Mouse (Mus musculus): ENCODE results near the gene Hoxd8. TPM values are rescaled to one million over a fixed set of nuclear protein-coding genes. Genes with fewer than 3 reads are reported as not detected.
A peak's percentile ranks its signal among the peaks of the same experiment; 100 is the strongest.

Hoxd8 gene
- polyA plus RNA-seq, 1 experiment from 2014 or later: 0.29 TPM

- no peaks in the 10 kb centered on the region for H3K36me3 ChIP-seq (ENCODE audit: insufficient read depth)
- H3K9me3 ChIP-seq (ENCODE audit: low read depth, low read length): no peaks in the 10 kb centered on the region
- H3K27me3 ChIP-seq (ENCODE audit: insufficient read depth, low read length): peaks cover 100% of the 10 kb centered on the region
- WGBS: 35% methylated on average over 5 of the region's 5 CpGs
- H3K27ac ChIP-seq (ENCODE audit: low read depth): no peak overlapping the region
- H3K4me1 ChIP-seq (ENCODE audit: insufficient read depth): no peaks in the 10 kb centered on the region
- no peak for TF ChIP-seq CTCF (IDR thresholded peaks at IDR 0.05; ENCODE audit: low read depth)
- H3K4me3 ChIP-seq (ENCODE audit: low read depth, low read length): no peak overlapping the region
- DNase-seq: no peak
- H3K9ac ChIP-seq: no peak overlapping the region
- H3K4me2 ChIP-seq: no peak overlapping the region
- ATAC-seq (ENCODE audit: insufficient read depth): no peak
Observed at GRCm38 (mm10) chr2:74750731-74751250, 46.4 kb downstream of the Hoxd8 start.

GRCm38 (mm10) chr2:74751861-74752260 lies 47.4 kb downstream of the Hoxd8 start:
- H3K4me2 ChIP-seq: no peak overlapping the region
- H3K4me3 ChIP-seq (ENCODE audit: low read depth, low read length): no peak overlapping the region
- H3K9me3 ChIP-seq (ENCODE audit: low read depth, low read length): no peaks in the 10 kb centered on the region
- no peaks in the 10 kb centered on the region for H3K36me3 ChIP-seq (ENCODE audit: insufficient read depth)
- H3K4me1 ChIP-seq (ENCODE audit: insufficient read depth): no peaks in the 10 kb centered on the region
- no peak overlapping the region for H3K27ac ChIP-seq (ENCODE audit: low read depth)
- ATAC-seq (ENCODE audit: insufficient read depth): no peak
- 76% methylated on average over 1 of the region's 1 CpGs for WGBS
- DNase-seq: no peak
- TF ChIP-seq CTCF (IDR thresholded peaks at IDR 0.05; ENCODE audit: low read depth): no peak
- H3K27me3 ChIP-seq (ENCODE audit: insufficient read depth, low read length): peaks cover 94% of the 10 kb centered on the region
- H3K9ac ChIP-seq: no peak overlapping the region

- Histone ChIP-seq H3K4me3 (ENCODE audit: low read depth, low read length) (peak overlapping the region; percentile 29), H3K36me3 (ENCODE audit: insufficient read depth) (no peaks in the 10 kb centered on the region), H3K9ac (peak overlapping the region; percentile 32; the same call in 1 of the 2 replicates), H3K9me3 (ENCODE audit: low read depth, low read length) (no peaks in the 10 kb centered on the region), H3K27me3 (ENCODE audit: insufficient read depth, low read length) (peaks cover 94% of the 10 kb centered on the region), H3K4me2 (peak overlapping the region; percentile 56), H3K4me1 (ENCODE audit: insufficient read depth) (no peaks in the 10 kb centered on the region), H3K27ac (ENCODE audit: low read depth) (no peak overlapping the region)
- DNase-seq (no peak), ATAC-seq (ENCODE audit: insufficient read depth) (no peak)
- TF ChIP-seq CTCF (IDR thresholded peaks at IDR 0.05; ENCODE audit: low read depth): no peak
- 5% methylated on average over 45 of the region's 45 CpGs for WGBS
Observed at GRCm38 (mm10) chr2:74752431-74753174, 48.2 kb downstream of the Hoxd8 start.

- no peak for TF ChIP-seq CTCF (IDR thresholded peaks at IDR 0.05; ENCODE audit: low read depth)
- H3K36me3 ChIP-seq (ENCODE audit: insufficient read depth): no peaks in the 10 kb centered on the region
- ATAC-seq (ENCODE audit: insufficient read depth): no peak
- no peak overlapping the region for H3K27ac ChIP-seq (ENCODE audit: low read depth)
- H3K27me3 ChIP-seq (ENCODE audit: insufficient read depth, low read length): peaks cover 94% of the 10 kb centered on the region
- H3K4me1 ChIP-seq (ENCODE audit: insufficient read depth): no peaks in the 10 kb centered on the region
- 1% methylated on average over 22 of the region's 25 CpGs for WGBS
- H3K9ac ChIP-seq: peak overlapping the region; percentile 32; the same call in 1 of the 2 replicates
- H3K4me2 ChIP-seq: peak overlapping the region; percentile 56
- peak overlapping the region; percentile 29 for H3K4me3 ChIP-seq (ENCODE audit: low read depth, low read length)
- no peak for DNase-seq
- no peaks in the 10 kb centered on the region for H3K9me3 ChIP-seq (ENCODE audit: low read depth, low read length)
Observed at GRCm38 (mm10) chr2:74753175-74753523, 48.7 kb downstream of the Hoxd8 start.

GRCm38 (mm10) chr2:74753711-74754110 lies 49.3 kb downstream of the Hoxd8 start:
- 27% methylated on average over 5 of the region's 5 CpGs for WGBS
- Histone ChIP-seq H3K4me2 (no peak overlapping the region), H3K9me3 (ENCODE audit: low read depth, low read length) (no peaks in the 10 kb centered on the region), H3K9ac (no peak overlapping the region), H3K27ac (ENCODE audit: low read depth) (no peak overlapping the region), H3K4me3 (ENCODE audit: low read depth, low read length) (no peak overlapping the region), H3K36me3 (ENCODE audit: insufficient read depth) (no peaks in the 10 kb centered on the region), H3K4me1 (ENCODE audit: insufficient read depth) (no peaks in the 10 kb centered on the region), H3K27me3 (ENCODE audit: insufficient read depth, low read length) (peaks cover 94% of the 10 kb centered on the region)
- DNase-seq: no peak
- no peak for TF ChIP-seq CTCF (IDR thresholded peaks at IDR 0.05; ENCODE audit: low read depth)
- no peak for ATAC-seq (ENCODE audit: insufficient read depth)

MicroRNA genes within 50 kb of the gene (microRNA counts, 519-probe panel; counts per million panel counts)
- 1,234 counts per million, percentile 5 among the panel's probes with 10 or more counts for microRNA mmu-miR-10b

Small RNA genes lying within 50 kb of the gene (microRNA-seq; reads per million reads assigned to microRNA genes)
- gene Gm44463 (ENCODE audit: borderline number of aligned reads) (not detected), gene Mir10b (ENCODE audit: borderline number of aligned reads) (687 reads per million, percentile 70 among the genes with 10 or more reads in this experiment)

Other genes with a start within 250 kb of the Hoxd8 start
- 28.6 and 30.4 TPM in 2 replicates for gene Lnpk, start 125.2 kb upstream of the Hoxd8 start, polyA plus RNA-seq (2014; fragmentation: Nextera tagmentation; extraction: Ambion mirVana)
- not detected in 2 replicates for gene Evx2, start 45.1 kb upstream of the Hoxd8 start, polyA plus RNA-seq (2014; fragmentation: Nextera tagmentation; extraction: Ambion mirVana)
- gene Hoxd13, start 36.3 kb upstream of the Hoxd8 start, polyA plus RNA-seq (2014; fragmentation: Nextera tagmentation; extraction: Ambion mirVana): not detected in 2 replicates
- not detected in 2 replicates for gene Hoxd12, start 29.6 kb upstream of the Hoxd8 start, polyA plus RNA-seq (2014; fragmentation: Nextera tagmentation; extraction: Ambion mirVana)
- not detected in 2 replicates for gene Hoxd11, start 25.1 kb upstream of the Hoxd8 start, polyA plus RNA-seq (2014; fragmentation: Nextera tagmentation; extraction: Ambion mirVana)
- 0.14 TPM in 1 of 2 replicates, not detected in the other for gene Hoxd10, start 12.7 kb upstream of the Hoxd8 start, polyA plus RNA-seq (2014; fragmentation: Nextera tagmentation; extraction: Ambion mirVana)
- 0.13 TPM in 1 of 2 replicates, not detected in the other for gene Hoxd9, start 6.9 kb upstream of the Hoxd8 start, polyA plus RNA-seq (2014; fragmentation: Nextera tagmentation; extraction: Ambion mirVana)
- not detected in 2 replicates for gene Hoxd3, start 7.3 kb downstream of the Hoxd8 start, polyA plus RNA-seq (2014; fragmentation: Nextera tagmentation; extraction: Ambion mirVana)
- not detected in 2 replicates for gene Hoxd4, start 7.3 kb downstream of the Hoxd8 start, polyA plus RNA-seq (2014; fragmentation: Nextera tagmentation; extraction: Ambion mirVana)
- gene Gm28230, start 22.1 kb downstream of the Hoxd8 start, polyA plus RNA-seq (2014; fragmentation: Nextera tagmentation; extraction: Ambion mirVana): not detected in 2 replicates
- 0.09 TPM in 1 of 2 replicates, not detected in the other for gene Hoxd1, start 58.4 kb downstream of the Hoxd8 start, polyA plus RNA-seq (2014; fragmentation: Nextera tagmentation; extraction: Ambion mirVana)
- 122 and 125 TPM in 2 replicates for gene Mtx2, start 121.2 kb downstream of the Hoxd8 start, polyA plus RNA-seq (2014; fragmentation: Nextera tagmentation; extraction: Ambion mirVana)

Measured in lung, embryonic 14.5 days (tissue).